Mouse (Mus musculus): ENCODE data around the gene Stxbp1.

The Stxbp1 gene

DNA sequence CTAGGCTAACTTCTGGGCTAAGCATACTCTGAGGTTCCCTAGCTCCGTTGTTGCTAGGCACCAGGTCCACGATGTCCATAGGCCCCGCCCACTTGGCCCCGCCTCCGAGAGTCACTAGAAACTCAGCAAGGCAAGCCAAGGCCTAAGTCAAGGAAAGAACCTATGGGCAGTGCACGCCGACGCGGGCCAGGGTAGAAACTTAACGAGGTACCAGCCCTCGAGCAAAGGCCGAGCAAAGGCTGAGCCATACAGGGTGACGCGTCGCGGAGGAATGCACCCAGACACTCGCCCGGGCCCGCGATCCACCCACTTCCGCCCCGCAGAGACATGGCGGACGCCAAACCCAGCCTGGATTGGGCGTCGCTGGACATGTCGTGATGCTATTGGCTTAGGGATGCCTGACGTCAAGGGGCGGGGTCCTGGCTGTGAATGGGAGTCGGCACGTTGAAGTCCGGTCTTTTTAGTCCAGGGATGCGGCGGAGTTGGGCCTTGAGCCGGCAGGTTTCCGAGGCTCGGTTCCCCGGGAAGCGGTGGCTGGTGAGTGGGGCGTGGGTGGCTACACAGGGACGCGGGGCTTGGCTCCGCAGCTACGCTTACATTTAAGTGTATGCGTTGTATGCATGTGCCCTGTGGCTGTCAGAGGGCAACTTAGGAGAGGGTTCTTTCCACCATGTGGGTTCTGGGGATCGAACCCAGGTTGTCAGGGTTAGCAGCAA, 71.5 kb downstream of the Stxbp1 start, which contains the start of the genes Ttc16 and Ptrh1:
Gene Ttc16, minus strand, starts transcription at position 275 of the 716 bp plus-strand sequence.
Gene Ptrh1, plus strand, starts transcription at position 428 of the 716 bp plus-strand sequence.
- in situ Hi-C loops (cut with MboI; ENCODE audit: low pct_unique_long_range_greater_than_20kb in 1 of 2, low sequenced_read_pairs in 2 of 2, unreplicated experiment in 1 of 2): loop anchor here in 1 of 2 experiments (5.0 kb wide), 1 partner anchor 77 kb away; no protein-coding TSS in a partner anchor

DNA sequence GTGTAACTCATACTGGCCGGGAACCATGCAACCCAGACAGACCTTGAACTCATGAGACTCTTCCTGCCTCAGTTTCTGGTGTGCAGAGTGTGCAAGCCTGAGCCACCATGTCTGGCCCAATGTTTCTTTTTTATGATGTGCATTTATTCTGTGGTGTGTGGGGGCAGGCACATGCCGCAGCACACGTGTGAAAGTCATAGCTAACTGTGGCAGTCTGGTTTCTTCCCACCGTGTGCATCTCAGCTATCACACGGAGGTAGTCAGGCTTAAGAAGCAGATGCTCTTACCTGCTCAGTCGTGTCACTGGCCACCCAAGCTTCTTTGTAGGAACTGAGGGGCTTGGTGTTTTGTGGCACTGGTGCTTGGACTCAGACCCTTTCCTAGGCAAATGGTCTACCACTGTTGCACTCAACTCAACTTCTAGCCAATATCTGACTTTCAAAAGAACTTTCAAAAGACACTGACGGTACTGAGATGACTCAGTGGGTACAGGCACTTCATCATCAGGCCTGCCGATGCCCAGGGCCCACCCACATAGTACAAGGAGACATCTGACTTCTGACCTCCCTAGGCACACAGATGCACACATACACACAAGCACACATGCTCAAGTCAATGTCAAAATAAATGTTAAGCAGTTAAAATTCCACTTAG, 74.3 kb downstream of the Stxbp1 start:
- in situ Hi-C loops (cut with MboI; ENCODE audit: low pct_unique_long_range_greater_than_20kb in 1 of 2, low sequenced_read_pairs in 2 of 2, unreplicated experiment in 1 of 2): no loop called here

DNA sequence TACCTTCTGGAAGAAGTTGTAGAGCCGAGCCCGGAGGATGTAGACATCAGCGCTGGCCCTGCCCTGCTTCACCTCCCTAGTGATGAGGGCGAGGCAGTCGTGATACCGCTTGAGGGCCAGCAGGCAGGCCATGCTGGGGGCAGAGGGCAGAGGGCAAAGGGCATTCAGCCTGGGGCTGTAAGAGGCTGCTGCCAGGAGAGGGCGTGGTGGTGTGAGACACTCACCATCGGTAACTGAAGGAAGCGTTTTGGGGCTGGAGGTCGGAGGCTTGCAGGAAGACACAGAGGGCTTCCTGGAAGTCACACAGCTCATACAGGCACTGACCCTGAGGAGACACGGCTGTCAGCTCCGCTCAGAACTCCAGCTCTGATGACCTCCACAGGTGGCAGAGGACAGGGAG, 75.2 kb downstream of the Stxbp1 start:
- in situ Hi-C loops (cut with MboI; ENCODE audit: low pct_unique_long_range_greater_than_20kb in 1 of 2, low sequenced_read_pairs in 2 of 2, unreplicated experiment in 1 of 2): no loop called here

DNA sequence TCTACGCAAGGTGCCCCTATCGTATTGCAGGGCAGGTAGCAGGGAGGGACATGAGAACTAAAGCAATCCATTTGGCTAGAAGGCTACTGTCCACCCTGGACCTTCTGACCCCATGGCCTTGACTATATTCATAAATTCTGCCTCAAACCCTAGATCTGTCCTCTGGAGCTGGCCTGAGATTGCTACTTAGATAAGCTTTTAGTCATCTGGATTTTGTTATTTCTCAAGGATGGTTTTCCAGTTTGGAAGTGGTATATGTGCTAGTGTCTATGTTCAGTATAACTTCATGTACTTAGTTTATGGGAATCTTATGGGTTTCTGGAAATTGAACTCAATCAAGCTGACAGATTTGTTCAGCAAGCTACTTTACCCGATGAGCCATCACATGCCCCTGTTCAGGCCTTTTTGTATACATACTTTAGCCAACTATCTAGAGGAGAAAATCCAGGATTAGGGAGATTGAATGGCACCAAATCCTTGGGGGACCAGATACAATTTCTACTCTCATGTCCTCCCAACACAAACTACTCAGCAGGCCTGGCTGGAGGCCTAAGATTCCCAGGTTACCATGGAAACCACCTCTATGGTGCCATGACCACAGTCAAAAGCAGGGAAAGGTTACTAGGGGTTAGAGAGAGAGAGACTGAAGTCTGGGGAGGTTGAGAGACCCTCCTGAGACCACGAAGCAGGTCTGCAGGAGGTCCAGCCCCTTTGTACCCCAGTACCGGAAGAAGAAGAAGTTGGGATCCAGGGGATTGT, 77.5 kb downstream of the Stxbp1 start:
- in situ Hi-C loops (cut with MboI; ENCODE audit: low pct_unique_long_range_greater_than_20kb in 1 of 2, low sequenced_read_pairs in 2 of 2, unreplicated experiment in 1 of 2): no loop called here

DNA sequence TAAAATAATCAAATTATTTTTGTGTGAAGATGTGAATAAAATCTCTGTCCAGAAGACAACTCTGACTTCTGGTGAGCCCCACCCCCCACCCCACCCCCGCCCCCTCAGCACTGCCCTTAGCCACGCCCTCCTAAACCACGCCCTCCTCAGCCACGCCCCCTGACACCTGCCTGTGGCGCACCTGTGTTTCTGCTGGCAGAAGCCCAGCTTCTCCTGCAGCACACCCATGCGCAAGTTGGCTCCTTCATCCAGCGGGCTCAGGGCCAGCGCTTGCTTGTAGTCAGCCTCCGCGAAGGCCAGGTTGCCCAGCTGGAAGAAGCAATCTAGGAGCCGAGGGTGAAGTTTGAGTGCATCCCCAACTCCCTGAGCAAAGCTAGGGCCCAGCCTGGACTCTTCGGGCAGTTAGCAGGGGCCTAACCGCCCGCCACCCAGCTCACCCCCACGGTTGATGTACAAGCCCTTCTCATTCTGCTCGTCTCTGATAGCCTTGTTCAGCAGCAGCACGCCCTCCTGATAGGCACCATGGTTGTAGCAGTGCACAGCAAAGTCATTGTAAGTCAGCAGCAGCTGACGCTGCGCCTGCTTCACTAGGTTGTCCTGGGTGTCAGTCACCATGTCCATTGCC, 78.3 kb downstream of the Stxbp1 start:
- in situ Hi-C loops (cut with MboI; ENCODE audit: low pct_unique_long_range_greater_than_20kb in 1 of 2, low sequenced_read_pairs in 2 of 2, unreplicated experiment in 1 of 2): no loop called here

DNA sequence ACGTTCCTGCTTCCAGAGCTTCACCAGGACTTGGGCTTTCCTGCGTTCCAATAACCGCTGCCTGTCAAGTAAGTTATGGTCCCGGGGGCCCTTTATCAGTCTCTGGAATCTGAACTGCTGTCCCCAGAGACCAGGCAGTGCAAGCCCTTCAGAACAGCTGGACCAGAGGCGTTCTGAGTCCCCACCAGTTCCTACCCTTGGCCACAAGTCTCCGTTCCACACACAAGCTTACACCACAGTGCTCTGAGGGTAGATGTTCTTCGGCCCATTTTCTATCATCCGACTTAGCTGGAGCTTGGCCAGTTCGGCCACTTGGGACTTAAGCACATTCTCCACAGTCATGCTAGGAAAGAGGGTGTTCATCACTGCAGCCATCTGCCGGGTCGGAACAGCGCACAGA, 79.8 kb downstream of the Stxbp1 start:
- in situ Hi-C loops (cut with MboI; ENCODE audit: low pct_unique_long_range_greater_than_20kb in 1 of 2, low sequenced_read_pairs in 2 of 2, unreplicated experiment in 1 of 2): no loop called here

DNA sequence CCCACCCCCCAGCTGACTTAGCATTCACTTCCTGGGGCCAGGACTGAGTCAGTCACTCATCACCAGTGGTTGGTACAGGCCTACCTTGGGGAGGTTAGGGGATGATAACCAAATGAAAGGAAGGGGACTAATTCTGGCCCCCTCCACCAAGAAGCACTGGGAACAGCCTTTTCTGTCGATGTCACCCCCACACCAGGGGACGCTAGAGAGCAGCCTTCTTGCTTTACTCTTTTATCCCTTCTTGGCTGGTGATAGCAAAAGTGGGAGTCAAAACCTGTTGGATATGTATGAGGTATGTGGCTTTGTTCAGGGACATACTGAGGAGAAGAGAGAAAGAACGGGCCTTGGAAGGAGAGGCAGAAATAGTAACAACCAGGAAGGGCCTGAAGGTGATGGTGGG, 83.7 kb downstream of the Stxbp1 start:
- in situ Hi-C loops (cut with MboI; ENCODE audit: low pct_unique_long_range_greater_than_20kb in 1 of 2, low sequenced_read_pairs in 2 of 2, unreplicated experiment in 1 of 2): no loop called here

DNA sequence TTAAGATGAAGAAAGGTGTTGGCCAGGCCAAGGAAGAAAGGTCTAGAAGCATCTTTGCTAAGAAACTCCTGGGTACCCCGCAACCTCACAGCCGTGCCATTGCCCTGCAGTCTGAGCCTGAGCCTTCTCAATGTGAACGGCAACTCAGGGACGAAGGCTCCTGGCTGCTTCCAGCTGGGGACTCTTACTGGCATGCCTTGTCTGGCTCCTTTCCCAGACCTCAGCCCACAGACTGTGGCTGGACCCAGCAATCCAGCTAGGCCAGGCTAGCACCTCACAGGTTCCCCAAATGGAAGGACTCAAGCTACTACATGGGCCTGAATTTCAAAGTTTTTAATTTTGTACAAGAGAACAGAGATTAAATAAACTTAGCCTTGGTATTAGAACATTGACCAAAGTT, 85.2 kb downstream of the Stxbp1 start:
- in situ Hi-C loops (cut with MboI; ENCODE audit: low pct_unique_long_range_greater_than_20kb in 1 of 2, low sequenced_read_pairs in 2 of 2, unreplicated experiment in 1 of 2): no loop called here

DNA sequence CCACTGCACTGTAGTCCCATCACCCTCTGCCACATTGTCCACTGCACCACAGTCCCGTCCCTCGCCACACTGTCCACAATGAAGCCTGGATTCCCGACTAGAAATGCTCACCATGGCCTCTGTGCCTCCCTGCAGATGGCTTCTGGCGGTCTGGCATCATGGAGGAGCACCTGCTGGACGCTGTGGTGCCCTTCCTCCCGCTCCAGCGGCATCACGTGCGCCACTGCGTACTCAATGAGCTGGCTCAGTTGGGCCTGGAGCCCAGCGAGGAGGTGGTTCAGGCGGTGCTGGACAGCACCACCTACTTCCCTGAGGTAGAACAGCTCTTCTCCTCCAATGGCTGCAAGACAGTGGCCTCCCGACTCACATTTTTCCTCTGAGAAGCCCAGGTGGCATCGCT, 85.7 kb downstream of the Stxbp1 start:
- in situ Hi-C loops (cut with MboI; ENCODE audit: low pct_unique_long_range_greater_than_20kb in 1 of 2, low sequenced_read_pairs in 2 of 2, unreplicated experiment in 1 of 2): no loop called here

DNA sequence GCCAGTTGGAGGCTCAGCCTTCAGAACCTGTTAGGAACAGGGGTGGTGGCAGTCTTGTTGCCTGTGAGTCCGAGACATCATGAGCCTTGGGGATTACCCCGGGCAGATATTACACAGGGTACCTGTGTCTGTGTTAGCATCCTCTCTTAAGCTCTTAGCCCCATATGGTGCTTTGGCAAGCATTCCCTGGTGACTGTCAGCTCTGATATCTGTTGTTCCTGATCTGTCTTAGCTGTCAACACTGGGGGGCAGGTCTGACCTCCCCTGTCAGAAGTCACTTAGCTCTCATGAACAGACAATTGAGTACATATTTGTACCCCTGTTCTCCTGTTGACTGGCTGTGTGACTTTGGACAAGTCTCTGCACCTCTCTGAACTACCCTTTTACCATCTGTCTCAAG, 88.0 kb downstream of the Stxbp1 start:
- in situ Hi-C loops (cut with MboI; ENCODE audit: low pct_unique_long_range_greater_than_20kb in 1 of 2, low sequenced_read_pairs in 2 of 2, unreplicated experiment in 1 of 2): loop anchor here (5.0 kb wide), 1 partner anchor 47 kb away; the partner anchor contains the start of gene Cdk9 (in 2 of the 2)

DNA sequence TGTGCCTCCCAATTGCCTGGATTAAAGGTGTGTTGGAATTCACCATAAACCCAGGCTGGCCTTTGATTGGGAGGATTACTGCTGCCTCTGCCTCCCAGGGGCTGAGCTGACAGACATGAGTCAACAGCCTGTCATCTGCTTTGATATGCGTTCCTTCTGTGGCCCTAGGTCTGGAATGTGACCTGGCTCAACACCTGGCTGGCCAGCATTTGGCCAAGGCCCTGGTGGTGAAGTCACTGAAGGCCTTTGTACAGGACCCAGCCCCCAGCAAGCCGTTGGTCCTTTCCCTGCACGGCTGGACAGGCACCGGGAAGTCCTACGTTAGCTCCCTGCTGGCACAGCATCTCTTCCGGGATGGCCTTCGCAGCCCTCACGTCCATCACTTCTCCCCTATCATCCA, 88.5 kb downstream of the Stxbp1 start:
- in situ Hi-C loops (cut with MboI; ENCODE audit: low pct_unique_long_range_greater_than_20kb in 1 of 2, low sequenced_read_pairs in 2 of 2, unreplicated experiment in 1 of 2): loop anchor here (5.0 kb wide), 1 partner anchor 46 kb away; the partner anchor contains the start of gene Cdk9 (in 2 of the 2)

DNA sequence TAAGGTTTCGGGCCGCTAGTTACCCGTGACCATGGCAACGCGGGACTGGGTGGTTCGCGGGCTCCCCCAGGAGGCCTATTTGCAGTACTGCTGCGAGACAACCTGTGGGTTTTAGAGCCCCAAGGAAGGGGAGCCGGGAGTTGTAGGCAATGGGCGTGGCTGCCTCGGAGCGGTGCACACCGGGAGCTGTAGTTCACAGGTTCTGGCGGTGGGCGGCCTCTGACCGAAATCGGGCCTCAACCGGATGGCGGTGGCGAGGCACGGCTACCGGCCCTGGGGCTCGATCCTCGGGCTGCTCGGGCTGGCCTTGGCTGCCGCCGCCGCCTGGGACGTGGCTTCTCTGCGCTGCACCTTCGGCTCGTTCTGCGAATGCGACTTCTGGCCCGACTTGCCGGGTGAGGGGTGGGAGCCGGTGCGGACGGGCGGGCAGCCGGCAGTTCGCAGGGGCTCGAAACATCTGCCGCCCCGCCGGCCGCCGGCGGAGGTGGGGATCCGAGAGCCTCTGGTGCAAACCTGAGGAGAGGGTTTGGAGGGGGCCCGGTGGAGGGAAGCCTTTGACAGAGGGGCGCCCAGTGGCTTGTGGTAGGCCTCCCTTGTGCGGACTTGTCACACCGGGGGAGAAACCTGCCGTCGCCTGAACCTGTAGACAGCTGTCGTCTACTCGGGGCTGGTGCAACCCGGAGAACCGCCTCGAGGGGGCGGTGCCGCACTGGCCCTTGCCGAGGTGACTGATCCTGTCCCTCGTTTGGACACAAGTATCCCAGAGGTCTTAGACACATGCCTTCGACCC, 89.8 kb downstream of the Stxbp1 start, which contains the start of gene Tor2a:
Gene Tor2a, plus strand, starts transcription at position 179 of the 790 bp plus-strand sequence.
- in situ Hi-C loops (cut with MboI; ENCODE audit: low pct_unique_long_range_greater_than_20kb in 1 of 2, low sequenced_read_pairs in 2 of 2, unreplicated experiment in 1 of 2): loop anchor here (5.0 kb wide), 1 partner anchor 45 kb away; the partner anchor contains the start of gene Cdk9 (in 2 of the 2)

DNA sequence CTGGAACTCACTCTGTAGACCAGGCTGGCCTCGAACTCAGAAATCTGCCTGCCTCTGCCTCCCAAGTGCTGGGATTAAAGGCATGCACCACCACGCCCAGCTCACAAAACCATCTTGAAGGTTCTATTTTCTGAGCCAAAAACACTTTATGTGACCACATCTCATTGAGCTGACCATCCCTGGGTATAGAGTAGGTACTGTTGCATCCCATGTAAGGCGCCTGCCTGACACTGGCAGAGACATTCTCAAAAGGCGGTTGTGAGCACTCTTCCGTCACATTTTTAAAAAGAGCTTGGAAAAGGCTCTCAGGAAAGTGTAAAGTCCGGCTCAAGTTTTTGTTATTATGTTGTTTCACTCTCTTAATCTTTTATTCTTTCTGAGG, 90.4 kb downstream of the Stxbp1 start:
- in situ Hi-C loops (cut with MboI; ENCODE audit: low pct_unique_long_range_greater_than_20kb in 1 of 2, low sequenced_read_pairs in 2 of 2, unreplicated experiment in 1 of 2): loop anchor here (5.0 kb wide), 1 partner anchor 44 kb away; the partner anchor contains the start of gene Cdk9 (in 2 of the 2)

DNA sequence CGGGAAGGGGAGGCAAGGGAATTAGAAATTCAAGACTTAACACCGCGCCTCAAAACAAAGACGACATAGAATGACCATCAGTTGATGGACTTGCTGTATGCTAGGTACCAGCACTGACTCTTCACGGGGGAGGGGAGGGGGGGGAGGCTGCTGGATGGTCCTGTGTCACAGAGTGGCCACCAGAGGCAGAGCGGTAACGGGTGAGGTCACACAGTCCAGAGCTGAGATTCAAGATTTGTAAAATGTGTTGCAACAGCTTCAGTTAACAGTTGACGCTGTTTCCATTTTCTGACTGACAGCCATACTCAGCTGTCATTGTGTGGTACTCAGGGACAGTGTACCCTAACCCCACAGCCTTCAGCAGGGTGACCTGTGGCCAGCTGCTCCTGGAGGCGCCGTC, 94.9 kb downstream of the Stxbp1 start:
- in situ Hi-C loops (cut with MboI; ENCODE audit: low pct_unique_long_range_greater_than_20kb in 1 of 2, low sequenced_read_pairs in 2 of 2, unreplicated experiment in 1 of 2): no loop called here

DNA sequence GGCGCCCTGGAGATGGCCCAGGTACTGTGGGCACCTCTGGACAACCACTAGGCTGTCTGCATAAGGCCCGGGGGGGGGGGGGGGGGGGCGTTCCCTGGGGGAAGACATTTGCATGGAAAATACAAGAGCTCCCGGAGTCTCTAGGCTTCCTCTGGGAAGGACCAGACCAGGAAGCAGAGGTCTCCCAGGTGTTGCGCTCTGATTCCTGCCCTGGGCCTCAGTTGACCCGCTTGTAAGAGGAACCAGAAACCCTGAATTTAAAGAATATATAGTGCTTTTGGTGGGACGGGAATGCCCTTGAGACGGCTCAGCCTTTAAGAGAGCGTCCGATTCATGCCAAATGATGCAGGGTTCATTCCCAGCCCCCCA, 95.4 kb downstream of the Stxbp1 start:
- in situ Hi-C loops (cut with MboI; ENCODE audit: low pct_unique_long_range_greater_than_20kb in 1 of 2, low sequenced_read_pairs in 2 of 2, unreplicated experiment in 1 of 2): no loop called here

DNA sequence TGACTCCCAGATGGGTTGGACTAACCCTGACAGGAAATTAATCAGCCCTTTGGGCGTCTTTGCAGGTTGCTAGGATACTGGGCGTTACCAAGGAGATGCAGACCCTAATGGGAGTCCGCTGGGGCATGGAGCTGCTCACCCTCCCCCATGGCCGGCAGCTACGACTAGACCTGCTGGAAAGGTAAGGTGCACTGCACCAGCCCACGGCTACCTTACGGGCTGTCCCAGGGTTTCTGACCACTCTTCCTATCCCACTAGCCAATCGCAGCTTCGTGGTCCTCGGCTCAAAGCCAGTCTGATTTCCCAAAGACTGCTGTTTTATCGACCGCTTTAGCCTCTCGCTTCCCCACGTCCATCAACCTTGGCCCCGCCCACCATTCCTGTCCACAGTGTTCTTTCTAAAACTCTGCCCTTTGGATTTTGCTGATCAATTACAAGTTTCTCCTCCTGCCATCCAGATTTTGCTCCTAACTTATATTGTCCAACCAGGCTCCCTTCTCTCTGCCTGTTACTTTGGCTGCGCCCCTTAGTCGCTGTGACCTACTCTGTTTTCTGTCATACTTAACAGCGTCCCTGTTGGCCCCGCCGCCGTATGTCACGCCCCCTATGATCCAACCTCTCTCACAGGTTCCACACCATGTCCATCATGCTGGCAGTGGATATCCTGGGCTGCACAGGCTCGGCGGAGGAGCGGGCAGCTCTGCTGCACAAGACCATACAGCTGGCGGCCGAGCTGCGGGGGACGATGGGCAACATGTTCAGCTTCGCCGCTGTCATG, 96.0 kb downstream of the Stxbp1 start:
- in situ Hi-C loops (cut with MboI; ENCODE audit: low pct_unique_long_range_greater_than_20kb in 1 of 2, low sequenced_read_pairs in 2 of 2, unreplicated experiment in 1 of 2): no loop called here

DNA sequence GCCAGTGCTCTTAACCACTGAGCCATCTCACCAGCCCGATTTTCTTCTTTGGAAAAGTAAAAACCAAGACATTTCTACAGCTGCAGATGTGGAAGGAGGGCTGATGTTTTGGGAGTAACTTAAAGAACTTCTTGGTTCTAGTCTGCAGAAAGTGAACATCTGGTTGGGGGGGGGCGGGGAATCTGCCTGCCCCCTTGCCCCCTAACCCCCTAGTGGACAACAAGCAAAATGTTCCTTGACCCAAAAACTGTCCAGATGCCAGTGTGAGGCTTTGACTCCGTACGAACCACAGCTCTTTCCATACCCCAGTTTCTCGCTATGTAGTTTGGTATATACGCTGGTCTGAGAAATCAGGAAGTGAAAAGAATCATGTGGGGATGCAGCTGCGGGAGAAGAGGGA, 96.8 kb downstream of the Stxbp1 start:
- in situ Hi-C loops (cut with MboI; ENCODE audit: low pct_unique_long_range_greater_than_20kb in 1 of 2, low sequenced_read_pairs in 2 of 2, unreplicated experiment in 1 of 2): no loop called here

All from mouse embryonic stem cell (cell line).